Comparison of ENCODE assay signal across 8 mouse cellular contexts in the genomic region with DNA sequence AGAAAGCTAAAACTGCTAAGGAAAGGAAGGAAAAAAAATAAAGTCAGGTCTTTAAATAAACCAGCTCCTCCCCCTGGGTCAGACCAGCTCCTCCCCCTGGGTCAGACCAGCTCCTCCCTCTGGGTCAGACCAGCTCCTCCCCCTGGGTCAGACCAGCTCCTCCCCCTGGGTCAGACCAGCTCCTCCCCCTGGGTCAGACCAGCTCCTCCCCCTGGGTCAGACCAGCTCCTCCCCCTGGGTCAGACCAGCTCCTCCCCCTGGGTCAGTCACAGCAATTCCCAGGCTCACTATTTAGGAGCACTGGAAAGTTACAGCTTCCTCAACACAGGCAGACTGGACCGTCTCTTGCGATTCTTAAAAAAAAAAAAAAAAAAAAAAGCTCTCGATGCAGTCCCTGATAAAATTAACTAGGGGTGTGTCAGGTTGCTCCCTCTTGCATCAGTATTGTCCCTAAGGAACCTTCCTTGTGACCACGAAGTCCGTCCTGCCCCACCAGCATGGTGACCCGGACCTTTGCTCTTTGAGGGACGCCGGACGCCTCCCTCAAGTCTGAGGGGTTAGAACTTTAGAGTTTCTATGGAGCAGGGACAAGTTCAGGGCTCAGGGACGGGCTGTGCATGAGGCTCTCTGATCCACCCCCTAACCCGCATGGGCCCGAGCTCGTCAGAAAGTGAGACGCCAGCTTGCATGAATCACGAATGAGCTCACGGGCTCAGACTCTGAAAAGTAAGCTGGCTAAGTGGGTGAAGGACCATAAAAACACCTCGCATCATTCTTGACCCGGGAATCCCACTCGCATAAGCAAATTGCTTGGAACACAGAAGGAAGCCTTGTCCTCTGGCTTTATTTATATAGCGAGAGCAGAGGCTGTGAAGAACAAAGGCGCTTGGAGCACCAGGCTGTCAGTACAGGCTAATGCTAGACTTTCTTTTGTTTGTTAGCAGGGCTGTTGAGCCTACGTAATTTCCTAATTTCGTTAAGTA. TPM values are rescaled to one million over a fixed set of nuclear protein-coding genes. Genes with fewer than 3 reads are reported as not detected.
DNase-seq lines count a peak whose midpoint lies in the region; ATAC-seq lines count a peak whose summit lies in the region.

No protein-coding gene starts in this region.

- no peak for DNase-seq in frontal cortex, postnatal 10 days (ENCODE audit: low spot score in 2 of 2)

- ATAC-seq in frontal cortex, adult (ENCODE audit: low TSS enrichment): peak; percentile 79; the same call in 1 of the 2 replicates
- peak; percentile 50 for ATAC-seq in granulocyte monocyte progenitor cell, adult 5-6 weeks (replicated peaks; ENCODE audit: poor library complexity, severe bottlenecking)
- peak; percentile 86 for ATAC-seq in intestine, embryonic 16.5 days
- peak; percentile 62 for ATAC-seq in liver, embryonic 16.5 days (ENCODE audit: low read depth)
- ATAC-seq in neural tube, embryonic 15.5 days (ENCODE audit: low FRiP score): no peak
- ATAC-seq in cerebellum, adult (ENCODE audit: insufficient number of reproducible peaks, low FRiP score, low TSS enrichment): no peak

- peak overlapping the region; percentile 96 for H3K27ac ChIP-seq in brown adipose tissue, adult 24 weeks (replicated peaks; ENCODE audit: low read depth, low read length)
- H3K27ac ChIP-seq in intestine, embryonic 16.5 days (ENCODE audit: low read length): peak overlapping the region; percentile 52; the same call in 1 of the 2 replicates
- H3K27ac ChIP-seq in liver, embryonic 16.5 days (ENCODE audit: low read length): peak overlapping the region; percentile 46
- H3K27ac ChIP-seq in neural tube, embryonic 15.5 days (replicated peaks): peak overlapping the region; percentile 69

- peak overlapping the region; percentile 38; the same call in 1 of the 2 replicates for H3K9ac ChIP-seq in intestine, embryonic 16.5 days (ENCODE audit: low read depth, low read length)
- no peak overlapping the region for H3K9ac ChIP-seq in liver, embryonic 16.5 days (ENCODE audit: low read depth, low read length)
- H3K9ac ChIP-seq in neural tube, embryonic 15.5 days (replicated peaks): no peak overlapping the region

- H3K4me1 ChIP-seq in brown adipose tissue, adult 24 weeks (ENCODE audit: control insufficient read depth, insufficient read depth, insufficient read length, low read length): peaks cover 12% of the 10 kb centered on the region
- peaks cover 11% of the 10 kb centered on the region for H3K4me1 ChIP-seq in intestine, embryonic 16.5 days (ENCODE audit: control insufficient read depth, insufficient read depth, low read length)
- H3K4me1 ChIP-seq in liver, embryonic 16.5 days (ENCODE audit: control insufficient read depth, low read depth, low read length): peaks cover 3% of the 10 kb centered on the region
- peaks cover 37% of the 10 kb centered on the region for H3K4me1 ChIP-seq in neural tube, embryonic 15.5 days

- H3K4me3 ChIP-seq in brown adipose tissue, adult 24 weeks (ENCODE audit: insufficient read depth, low read depth, low read length): peak overlapping the region; percentile 66
- peak overlapping the region; percentile 33 for H3K4me3 ChIP-seq in intestine, embryonic 16.5 days (ENCODE audit: low read length)
- H3K4me3 ChIP-seq in liver, embryonic 16.5 days (ENCODE audit: low read depth, low read length): peak overlapping the region; percentile 22; the same call in 1 of the 2 replicates
- no peak overlapping the region for H3K4me3 ChIP-seq in neural tube, embryonic 15.5 days (replicated peaks)

- no peaks in the 10 kb centered on the region for H3K27me3 ChIP-seq in intestine, embryonic 16.5 days (replicated peaks; ENCODE audit: control insufficient read depth, insufficient read depth, low read length)
- no peaks in the 10 kb centered on the region for H3K27me3 ChIP-seq in liver, embryonic 16.5 days (ENCODE audit: control insufficient read depth, insufficient read depth, low read depth, low read length)
- no peaks in the 10 kb centered on the region for H3K27me3 ChIP-seq in neural tube, embryonic 15.5 days (replicated peaks)

- H3K9me3 ChIP-seq in intestine, embryonic 16.5 days (ENCODE audit: control insufficient read depth, low read length): no peaks in the 10 kb centered on the region
- no peaks in the 10 kb centered on the region for H3K9me3 ChIP-seq in liver, embryonic 16.5 days (replicated peaks; ENCODE audit: control insufficient read depth, low read length)
- H3K9me3 ChIP-seq in neural tube, embryonic 15.5 days (replicated peaks): no peaks in the 10 kb centered on the region

- no peaks in the 10 kb centered on the region for H3K36me3 ChIP-seq in intestine, embryonic 16.5 days (ENCODE audit: control insufficient read depth, insufficient read depth, low read length)
- H3K36me3 ChIP-seq in liver, embryonic 16.5 days (ENCODE audit: control insufficient read depth, insufficient read depth): no peaks in the 10 kb centered on the region
- H3K36me3 ChIP-seq in neural tube, embryonic 15.5 days: no peaks in the 10 kb centered on the region

- peak overlapping the region; percentile 65 for H3K4me2 ChIP-seq in intestine, embryonic 16.5 days (ENCODE audit: low read depth, low read length)
- H3K4me2 ChIP-seq in liver, embryonic 16.5 days (ENCODE audit: low read depth, low read length): peak overlapping the region; percentile 46
- peak overlapping the region; percentile 20 for H3K4me2 ChIP-seq in neural tube, embryonic 15.5 days

- 14% methylated on average over 23 of the region's 23 CpGs for WGBS in intestine, embryonic 16.5 days
- WGBS in liver, embryonic 16.5 days (ENCODE audit: insufficient replicate concordance): 21% methylated on average over 23 of the region's 23 CpGs
- 9% methylated on average over 23 of the region's 23 CpGs for WGBS in neural tube, embryonic 15.5 days

RNA-seq across cellular contexts. Expression of a gene that starts 31.3 kb away (rescaled TPM):
- 150 and 192 TPM in 2 replicates for polyA plus RNA-seq in brown adipose tissue, adult 24 weeks (2012; ENCODE audit: insufficient read depth, insufficient read length, missing spikeins)
- total RNA-seq in granulocyte monocyte progenitor cell, adult 5-6 weeks (2014; fragmentation: Nextera tagmentation): 69.0 and 88.8 TPM in 2 replicates
- 54.9 and 57.7 TPM in 2 replicates for total RNA-seq in granulocyte monocyte progenitor cell, adult 5-6 weeks (2017)
- 56.3 and 63.9 TPM in 2 replicates for polyA plus RNA-seq in intestine, embryonic 16.5 days (2015; fragmentation: Nextera tagmentation; extraction: Ambion mirVana)
- polyA plus RNA-seq in liver, embryonic 16.5 days (2015; fragmentation: Nextera tagmentation; extraction: Ambion mirVana): 23.5 and 26.1 TPM in 2 replicates
- 64.9 and 66.2 TPM in 2 replicates for polyA plus RNA-seq in neural tube, embryonic 15.5 days (2015; fragmentation: Nextera tagmentation; extraction: Ambion mirVana)

RNA-seq across cellular contexts. Expression of a gene that starts 58.3 kb away (rescaled TPM):
- not detected in 2 replicates for polyA plus RNA-seq in brown adipose tissue, adult 24 weeks (2012; ENCODE audit: insufficient read depth, insufficient read length, missing spikeins)
- total RNA-seq in granulocyte monocyte progenitor cell, adult 5-6 weeks (2014; fragmentation: Nextera tagmentation): not detected in 2 replicates
- not detected in 2 replicates for total RNA-seq in granulocyte monocyte progenitor cell, adult 5-6 weeks (2017)
- polyA plus RNA-seq in intestine, embryonic 16.5 days (2015; fragmentation: Nextera tagmentation; extraction: Ambion mirVana): not detected in 2 replicates
- polyA plus RNA-seq in liver, embryonic 16.5 days (2015; fragmentation: Nextera tagmentation; extraction: Ambion mirVana): not detected in 2 replicates
- polyA plus RNA-seq in neural tube, embryonic 15.5 days (2015; fragmentation: Nextera tagmentation; extraction: Ambion mirVana): 0.13 and 0.15 TPM in 2 replicates

Comparison
In these comparisons a context has a peak if more than half of its experiments do, and no peak if none do; other contexts are left out.
1. ATAC-seq: peak in frontal cortex, adult (single experiment), granulocyte monocyte progenitor cell, adult 5-6 weeks (single experiment), intestine, embryonic 16.5 days (single experiment) and liver, embryonic 16.5 days (single experiment); none in neural tube, embryonic 15.5 days (single experiment) and cerebellum, adult (single experiment).
2. H3K27ac ChIP-seq: peak in every context shown above with its lines; median percentile 96 in brown adipose tissue, adult 24 weeks; 69 in neural tube, embryonic 15.5 days; 52 in intestine, embryonic 16.5 days; 46 in liver, embryonic 16.5 days.
3. Peak in every context shown above with its lines, with median percentiles within 50 percentile points of each other: H3K4me2 ChIP-seq.